Mouse (Mus musculus) hindbrain, embryonic 14.5 days (tissue): ENCODE data around the gene 2010003K11Rik. TPM values are rescaled to one million over a fixed set of nuclear protein-coding genes. Genes with fewer than 3 reads are reported as not detected.

Experiments used
- ATAC-seq: fragments of 200-750 bp; cut with Nextera tagmentation; 2 replicates; pipeline ENCODE4 v1.8.0; 2017; ENCODE audit warnings: moderate number of reproducible peaks, mild to moderate bottlenecking, moderate TSS enrichment, moderate library complexity; ENCODE audit not compliant: low FRiP score
- DNase-seq: peaks from one replicate; pipeline ENCODE4 v3.0.0-alpha.2; 2015; ENCODE audit warnings: low spot score
- H3K27ac ChIP-seq: fragments of 300-500 bp; sonication (generic); 2 replicates; pipeline ENCODE4 v1.5.1; 2014; ENCODE audit warnings: mild to moderate bottlenecking, moderate library complexity
- H3K27me3 ChIP-seq: fragments of 300-500 bp; sonication (generic); 2 replicates; pipeline ENCODE4 v1.6.1; 2014; ENCODE audit warnings: mild to moderate bottlenecking, low read length, mixed read lengths; ENCODE audit not compliant: control insufficient read depth, insufficient read depth
- H3K36me3 ChIP-seq: fragments of 300-500 bp; sonication (generic); replicated peaks from 2 replicates; pipeline ENCODE4 v1.6.1; 2014; ENCODE audit not compliant: control insufficient read depth, insufficient read depth
- H3K4me1 ChIP-seq: fragments of 300-500 bp; sonication (generic); replicated peaks from 2 replicates; pipeline ENCODE4 v1.6.1; 2014; ENCODE audit warnings: antibody characterized with exemption, low read length, mixed read lengths; ENCODE audit not compliant: control insufficient read depth, insufficient read depth
- H3K4me2 ChIP-seq: fragments of 300-500 bp; sonication (generic); replicated peaks from 2 replicates; pipeline ENCODE4 v1.6.1; 2014; ENCODE audit warnings: mild to moderate bottlenecking, moderate library complexity
- H3K4me3 ChIP-seq: fragments of 300-500 bp; sonication (generic); replicated peaks from 2 replicates; pipeline ENCODE4 v1.5.1; 2014; ENCODE audit warnings: mild to moderate bottlenecking, low read length
- H3K9ac ChIP-seq: fragments of 300-500 bp; sonication (generic); 2 replicates; pipeline ENCODE4 v1.6.1; 2014
- H3K9me3 ChIP-seq: fragments of 300-500 bp; sonication (generic); 2 replicates; pipeline ENCODE4 v1.6.1; 2016; ENCODE audit warnings: low read length; ENCODE audit not compliant: control insufficient read depth
- WGBS: fragments of 180-500 bp; shearing (Covaris S2); extraction: QIAGEN DNeasy Blood & Tissue Kit; methylation state at CpG from one replicate; pipeline ENCODE4 v1.1.7; 2014; 5-methylcytosine and 5-hydroxymethylcytosine counted together
- polyA plus RNA-seq: library from polyadenylated mRNA; unstranded; fragments of >200 nt; fragmentation: Nextera tagmentation; extraction: Ambion mirVana; gene quantifications from 2 replicates; pipeline ENCODE4 v1.2.1, GENCODE M21; 2014

2010003K11Rik gene
- polyA plus RNA-seq, 1 experiment from 2014 or later = not detected

GRCm38 (mm10) chr19:4507746-4508145 lies 9.4 kb upstream of the 2010003K11Rik start:
- H3K27ac ChIP-seq = no peak overlapping the region
- H3K9ac ChIP-seq = no peak overlapping the region
- 0 out of 2 replicates have a peak, but pooled peaks cover 9% of the 10 kb centered on the region for H3K27me3 ChIP-seq
- no peak for ATAC-seq
- no peaks in the 10 kb centered on the region for H3K9me3 ChIP-seq
- 0 out of 2 replicates have a peak, but pooled peaks cover 6% of the 10 kb centered on the region for H3K4me1 ChIP-seq
- no peak overlapping the region for H3K4me2 ChIP-seq
- no peak for DNase-seq
- no peak overlapping the region for H3K4me3 ChIP-seq
- WGBS = 68% methylated on average over 3 of the region's 3 CpGs
- H3K36me3 ChIP-seq = no peaks in the 10 kb centered on the region

- ATAC-seq (no peak), DNase-seq (no peak)
- no peak overlapping the region for H3K4me2 ChIP-seq
- no peaks in the 10 kb centered on the region for H3K27me3 ChIP-seq
- no peaks in the 10 kb centered on the region for H3K9me3 ChIP-seq
- 85% methylated on average over 1 of the region's 1 CpGs for WGBS
- H3K27ac ChIP-seq = no peak overlapping the region
- no peaks in the 10 kb centered on the region for H3K36me3 ChIP-seq
- H3K4me3 ChIP-seq = no peak overlapping the region
- H3K9ac ChIP-seq = no peak overlapping the region
- H3K4me1 ChIP-seq = no peaks in the 10 kb centered on the region
Measured at GRCm38 (mm10) chr19:4504830-4505229, 6.4 kb upstream of the 2010003K11Rik start.

- Histone ChIP-seq H3K9ac (no peak overlapping the region), H3K27ac (no peak overlapping the region), H3K9me3 (no peaks in the 10 kb centered on the region), H3K4me1 (0 out of 2 replicates have a peak, but pooled peaks cover 2% of the 10 kb centered on the region), H3K4me2 (no peak overlapping the region), H3K36me3 (no peaks in the 10 kb centered on the region), H3K27me3 (no peaks in the 10 kb centered on the region), H3K4me3 (no peak overlapping the region)
- 68% methylated on average over 2 of the region's 2 CpGs for WGBS
- DNase-seq = no peak
- ATAC-seq = no peak
Measured at GRCm38 (mm10) chr19:4502701-4503100, 4.3 kb upstream of the 2010003K11Rik start.

- WGBS = 6% methylated on average over 4 of the region's 4 CpGs
- H3K27me3 ChIP-seq = no peaks in the 10 kb centered on the region
- DNase-seq = peak; percentile 83
- H3K4me3 ChIP-seq = no peak overlapping the region
- 0 out of 2 replicates have a peak, but pooled peaks cover 3% of the 10 kb centered on the region for H3K4me1 ChIP-seq
- no peak overlapping the region for H3K9ac ChIP-seq
- peak; percentile 64; the same call in 1 of the 2 replicates for ATAC-seq
- no peak overlapping the region for H3K4me2 ChIP-seq
- no peaks in the 10 kb centered on the region for H3K36me3 ChIP-seq
- no peak overlapping the region for H3K27ac ChIP-seq
- no peaks in the 10 kb centered on the region for H3K9me3 ChIP-seq
Measured at GRCm38 (mm10) chr19:4497263-4497973, 965 bp downstream of the 2010003K11Rik start.

- Histone ChIP-seq H3K4me1 (0 out of 2 replicates have a peak, but pooled peaks cover 3% of the 10 kb centered on the region), H3K36me3 (no peaks in the 10 kb centered on the region), H3K4me2 (no peak overlapping the region), H3K27ac (no peak overlapping the region), H3K9ac (no peak overlapping the region), H3K9me3 (no peaks in the 10 kb centered on the region), H3K4me3 (no peak overlapping the region), H3K27me3 (no peaks in the 10 kb centered on the region)
- DNase-seq (no peak), ATAC-seq (no peak)
- 79% methylated on average over 3 of the region's 3 CpGs for WGBS
Measured at GRCm38 (mm10) chr19:4496535-4497262, 1.7 kb downstream of the 2010003K11Rik start.

GRCm38 (mm10) chr19:4495814-4496213 lies 2.6 kb downstream of the 2010003K11Rik start:
- WGBS = 90% methylated on average over 5 of the region's 5 CpGs
- H3K4me1 ChIP-seq = 0 out of 2 replicates have a peak, but pooled peaks cover 3% of the 10 kb centered on the region
- no peak for ATAC-seq

GRCm38 (mm10) chr19:4494707-4495106 lies 3.7 kb downstream of the 2010003K11Rik start:
- DNase-seq = no peak
- 77% methylated on average over 7 of the region's 7 CpGs for WGBS

More at GRCm38 (mm10) chr19:4495814-4496213, 2.6 kb downstream of the 2010003K11Rik start:
- no peak overlapping the region for H3K9ac ChIP-seq
- H3K27ac ChIP-seq = no peak overlapping the region
- H3K4me2 ChIP-seq = no peak overlapping the region
- H3K36me3 ChIP-seq = no peaks in the 10 kb centered on the region
- no peaks in the 10 kb centered on the region for H3K9me3 ChIP-seq
- no peak for DNase-seq
- no peaks in the 10 kb centered on the region for H3K27me3 ChIP-seq
- no peak overlapping the region for H3K4me3 ChIP-seq

GRCm38 (mm10) chr19:4492526-4493296 lies 5.7 kb downstream of the 2010003K11Rik start:
- no peaks in the 10 kb centered on the region for H3K36me3 ChIP-seq
- no peaks in the 10 kb centered on the region for H3K9me3 ChIP-seq
- H3K27me3 ChIP-seq = no peaks in the 10 kb centered on the region
- DNase-seq = no peak
- 0 out of 2 replicates have a peak, but pooled peaks cover under 1% of the 10 kb centered on the region for H3K4me1 ChIP-seq
- no peak overlapping the region for H3K27ac ChIP-seq
- no peak overlapping the region for H3K4me3 ChIP-seq
- no peak overlapping the region; the same call in none of the 2 replicates for H3K9ac ChIP-seq
- ATAC-seq = no peak
- H3K4me2 ChIP-seq = no peak overlapping the region
- 48% methylated on average over 9 of the region's 9 CpGs for WGBS

More at GRCm38 (mm10) chr19:4494707-4495106, 3.7 kb downstream of the 2010003K11Rik start:
- Histone ChIP-seq H3K4me2 (no peak overlapping the region), H3K4me3 (no peak overlapping the region), H3K36me3 (no peaks in the 10 kb centered on the region), H3K4me1 (0 out of 2 replicates have a peak, but pooled peaks cover 3% of the 10 kb centered on the region), H3K27ac (no peak overlapping the region), H3K27me3 (no peaks in the 10 kb centered on the region), H3K9ac (no peak overlapping the region), H3K9me3 (no peaks in the 10 kb centered on the region)
- no peak for ATAC-seq
